Mouse (Mus musculus) MEL (cell line): ENCODE measurements around the gene Fhdc1. TPM values are rescaled to one million over a fixed set of nuclear protein-coding genes. Genes with fewer than 3 reads are reported as not detected.

Experiments
- DNase-seq: peaks from one replicate; pipeline ENCODE4 v3.0.0; 2011; ENCODE audit warnings: low read depth, low spot score
- H3K27ac ChIP-seq: 2 replicates; pipeline ENCODE4 v1.5.1; 2012; ENCODE audit warnings: low read depth, mild to moderate bottlenecking, control low read depth, low read length, moderate library complexity; ENCODE audit not compliant: control insufficient read depth
- H3K27me3 ChIP-seq, 2 experiments: fragments of 150-350 bp in 1 of 2; sonication (generic) in 1 of 2; 2 replicates each; pipeline ENCODE4 v1.6.1; 2012; ENCODE audit warnings: low read length in 2 of 2, mild to moderate bottlenecking in 2 of 2, improper control_type of control experiment in 1 of 2, moderate library complexity in 1 of 2; ENCODE audit not compliant: insufficient read depth in 2 of 2, control insufficient read depth in 1 of 2
- H3K36me3 ChIP-seq, 2 experiments: 2 replicates each; pipeline ENCODE4 v1.6.1; 2012 to 2014; ENCODE audit warnings: low read length in 2 of 2, improper control_type of control experiment in 1 of 2, inconsistent platforms in 1 of 2, mild to moderate bottlenecking in 1 of 2; ENCODE audit not compliant: insufficient read depth in 2 of 2, control insufficient read depth in 1 of 2
- H3K4me1 ChIP-seq, 2 experiments: fragments of 150-350 bp in 1 of 2; sonication (generic) in 1 of 2; 2 replicates each; pipeline ENCODE4 v1.6.1; 2012; ENCODE audit warnings: low read length in 2 of 2, improper control_type of control experiment in 1 of 2, mild to moderate bottlenecking in 1 of 2; ENCODE audit not compliant: insufficient read depth in 2 of 2, control insufficient read depth in 1 of 2
- H3K4me3 ChIP-seq, 2 experiments: fragments of 150-350 bp in 1 of 2; sonication (generic) in 1 of 2; 2 replicates each; pipeline ENCODE4 v1.5.1; 2012; ENCODE audit warnings: low read depth in 2 of 2, low read length in 2 of 2, mild to moderate bottlenecking in 2 of 2, moderate library complexity in 2 of 2, control low read depth in 1 of 2, improper control_type of control experiment in 1 of 2; ENCODE audit not compliant: control insufficient read depth in 1 of 2, insufficient read depth in 1 of 2
- H3K79me2 ChIP-seq: 2 replicates; pipeline ENCODE4 v1.6.1; 2012; ENCODE audit warnings: mild to moderate bottlenecking, low read length, moderate library complexity; ENCODE audit not compliant: control insufficient read depth, poor library complexity, insufficient read depth
- H3K9ac ChIP-seq: 2 replicates; pipeline ENCODE4 v1.6.1; 2012; ENCODE audit warnings: low read depth, mild to moderate bottlenecking, control low read depth, low read length, moderate library complexity; ENCODE audit not compliant: control insufficient read depth, poor library complexity, severe bottlenecking
- H3K9me3 ChIP-seq: fragments of 150-350 bp; sonication (generic); replicated peaks from 2 replicates; pipeline ENCODE4 v1.6.1; 2012; ENCODE audit warnings: mild to moderate bottlenecking, low read length, improper control_type of control experiment, moderate library complexity; ENCODE audit not compliant: insufficient read depth
- CHD1 ChIP-seq: IDR thresholded peaks from 2 replicates; pipeline ENCODE4 v1.6.1; 2012; ENCODE audit warnings: low read depth, mild to moderate bottlenecking, inconsistent platforms, low read length, improper control_type of control experiment
- CHD2 ChIP-seq: IDR thresholded peaks from 2 replicates; pipeline ENCODE4 v1.6.1; 2011; ENCODE audit warnings: low read length, improper control_type of control experiment
- ELF1 ChIP-seq: IDR thresholded peaks from 2 replicates; pipeline ENCODE4 v1.6.1; 2014; ENCODE audit warnings: low read depth, mild to moderate bottlenecking, inconsistent platforms, low read length, improper control_type of control experiment, moderate library complexity
- EP300 ChIP-seq, 2 experiments: IDR thresholded peaks; 2 replicates each; pipeline ENCODE4 v1.6.1; 2011; ENCODE audit warnings: improper control_type of control experiment in 2 of 2, low read length in 2 of 2, low read depth in 1 of 2, mild to moderate bottlenecking in 1 of 2
- JUND ChIP-seq: IDR thresholded peaks from 2 replicates; pipeline ENCODE4 v1.6.1; 2011; ENCODE audit warnings: low read depth, mild to moderate bottlenecking, improper control_type of control experiment, low read length
- KAT2A ChIP-seq: conservative IDR thresholded peaks from 2 replicates; pipeline ENCODE4 v1.6.1; 2012; ENCODE audit warnings: low read depth, low read length, improper control_type of control experiment, inconsistent platforms
- MAFK ChIP-seq: IDR thresholded peaks from 2 replicates; pipeline ENCODE4 v1.6.1; 2011; ENCODE audit warnings: low read depth, mild to moderate bottlenecking, low read length, improper control_type of control experiment, borderline replicate concordance
- MXI1 ChIP-seq: IDR thresholded peaks from 2 replicates; pipeline ENCODE4 v1.6.1; 2011; ENCODE audit warnings: mild to moderate bottlenecking, low read depth, low read length, improper control_type of control experiment
- MYC ChIP-seq: IDR thresholded peaks from 2 replicates; pipeline ENCODE4 v1.6.1; 2011; ENCODE audit warnings: low read depth, mild to moderate bottlenecking, low read length, improper control_type of control experiment, moderate library complexity
- NELFE ChIP-seq: IDR thresholded peaks from 2 replicates; pipeline ENCODE4 v1.6.1; 2011; ENCODE audit warnings: low read depth, low read length, improper control_type of control experiment
- POLR2A ChIP-seq, 2 experiments: IDR thresholded peaks; 2 replicates each; pipeline ENCODE4 v1.6.1; 2011 to 2012; ENCODE audit warnings: low read length in 2 of 2, mild to moderate bottlenecking in 2 of 2, control low read depth in 1 of 2, improper control_type of control experiment in 1 of 2, low read depth in 1 of 2, moderate library complexity in 1 of 2; ENCODE audit not compliant: control insufficient read depth in 1 of 2, insufficient read depth in 1 of 2, poor library complexity in 1 of 2
- POLR2AphosphoS2 ChIP-seq: IDR thresholded peaks from 2 replicates; pipeline ENCODE4 v1.6.1; 2011; ENCODE audit warnings: low read length, improper control_type of control experiment
- POLR2AphosphoS5 ChIP-seq: IDR thresholded peaks from 2 replicates; pipeline ENCODE4 v1.6.1; 2012; ENCODE audit warnings: low read depth, borderline replicate concordance, mild to moderate bottlenecking, inconsistent platforms, low read length, moderate library complexity, mixed read lengths
- RCOR1 ChIP-seq: IDR thresholded peaks from 2 replicates; pipeline ENCODE4 v1.6.1; 2012; ENCODE audit warnings: low read depth, mild to moderate bottlenecking, inconsistent platforms, low read length, improper control_type of control experiment
- TBP ChIP-seq: IDR thresholded peaks from 2 replicates; pipeline ENCODE4 v1.8.0; 2011; ENCODE audit warnings: low read depth, low read length, improper control_type of control experiment
- TCF12 ChIP-seq: IDR thresholded peaks from 2 replicates; pipeline ENCODE4 v1.6.1; 2014; ENCODE audit warnings: low read depth, mild to moderate bottlenecking, inconsistent platforms, low read length, improper control_type of control experiment, moderate library complexity
- USF1 ChIP-seq: IDR thresholded peaks from 2 replicates; pipeline ENCODE4 v1.6.1; 2014; ENCODE audit warnings: low read depth, mild to moderate bottlenecking, inconsistent platforms, low read length, improper control_type of control experiment, moderate library complexity
- ZKSCAN1 ChIP-seq: IDR thresholded peaks from 2 replicates; pipeline ENCODE4 v1.6.1; 2012; ENCODE audit warnings: low read depth, mild to moderate bottlenecking, inconsistent platforms, low read length, improper control_type of control experiment, moderate library complexity
- polyA plus RNA-seq, 2 experiments: library from polyadenylated mRNA; stranded (reverse) in 1 of 2; unstranded in 1 of 2; fragments of >175 nt in 1 of 2; fragments of >200 nt in 1 of 2; gene quantifications; 2 replicates each; pipeline versions ENCODE4 v1.2.1 to v1.2.4; 2012; ENCODE audit warnings: low replicate concordance in 2 of 2, low read depth in 1 of 2; ENCODE audit not compliant: insufficient read length in 2 of 2, insufficient read depth in 1 of 2, missing spikeins in 1 of 2
- total RNA-seq: library from RNA; depleted of rRNA; stranded (reverse); fragments of 300-350 nt; gene quantifications from 2 replicates; pipeline ENCODE4 v1.2.3, GENCODE M21; 2012

Gene Fhdc1
- total and polyA plus RNA-seq, 3 experiments, result 0.54 to 2.0 TPM; not detected in 1

DNA sequence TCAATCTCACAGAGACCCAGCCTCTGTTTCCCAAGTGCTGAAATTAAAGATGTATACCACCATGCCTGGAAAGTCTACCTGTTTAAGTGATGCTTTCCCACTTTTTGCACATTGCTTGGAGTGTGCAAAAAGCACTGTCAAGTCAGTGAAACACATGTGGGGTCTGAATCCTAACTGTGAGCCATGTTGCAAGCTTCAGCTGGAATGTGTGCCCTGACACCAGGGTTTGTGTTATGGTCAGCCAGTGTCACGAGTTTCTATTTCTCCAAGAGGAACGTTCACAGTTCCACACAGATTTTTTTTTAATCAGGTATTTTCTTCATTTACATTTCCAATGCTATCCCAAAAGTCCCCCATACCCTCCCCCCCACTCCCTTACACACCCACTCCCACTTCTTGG, 84.0 kb downstream of the Fhdc1 start:
- H3K27me3 ChIP-seq, result no peaks in the 10 kb centered on the region; a peak in 1 of 4 replicates
- H3K9me3 ChIP-seq, result no peaks in the 10 kb centered on the region
- H3K36me3 ChIP-seq, result no peaks in the 10 kb centered on the region
- no peak overlapping the region for H3K27ac ChIP-seq
- no peak for DNase-seq
- H3K79me2 ChIP-seq, result no peaks in the 10 kb centered on the region
- no peak overlapping the region for H3K9ac ChIP-seq
- H3K4me1 ChIP-seq, result no peaks in the 10 kb centered on the region
- H3K4me3 ChIP-seq, result no peak overlapping the region
- TF ChIP-seq TBP, result no peak
- no peak for TF ChIP-seq POLR2AphosphoS5
- no peak for TF ChIP-seq CHD2
- TF ChIP-seq, all 39 proteins: peak for 0

DNA sequence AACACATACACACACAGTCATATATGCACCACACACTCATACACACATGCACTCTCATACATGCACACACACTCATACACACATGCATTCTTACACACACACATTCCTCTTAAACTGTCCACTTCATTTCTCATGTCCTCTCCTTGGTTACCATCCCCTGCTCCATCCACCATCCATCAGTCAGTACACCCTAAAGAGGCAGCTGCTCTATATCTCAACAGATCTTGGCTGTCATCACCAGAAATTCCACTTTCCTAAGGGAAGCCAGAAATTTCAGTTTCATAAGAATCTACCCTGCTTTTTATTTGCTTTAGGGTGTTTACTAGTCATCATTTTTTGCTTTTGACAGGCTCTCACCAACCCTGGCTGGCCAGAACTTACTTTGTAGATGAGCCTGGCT, 84.4 kb downstream of the Fhdc1 start:
- H3K4me1 ChIP-seq, result no peaks in the 10 kb centered on the region
- H3K9ac ChIP-seq, result no peak overlapping the region
- TF ChIP-seq POLR2A (IDR thresholded peaks at IDR 0.05; ENCODE audit: control insufficient read depth in 1 of 2, insufficient read depth in 1 of 2, low read depth in 1 of 2, low read length in 2 of 2, poor library complexity in 1 of 2) (no peak), EP300 (IDR thresholded peaks at IDR 0.05; ENCODE audit: low read depth in 1 of 2, low read length in 2 of 2) (no peak), MAFK (no peak), ZKSCAN1 (no peak), ELF1 (no peak), KAT2A (no peak), POLR2AphosphoS5 (no peak), POLR2AphosphoS2 (no peak), MYC (no peak), NELFE (no peak), RCOR1 (no peak), CHD1 (no peak), CHD2 (no peak), TCF12 (no peak), JUND (no peak), MXI1 (no peak), USF1 (no peak)
- no peaks in the 10 kb centered on the region; a peak in 1 of 4 replicates for H3K27me3 ChIP-seq
- H3K9me3 ChIP-seq, result no peaks in the 10 kb centered on the region
- H3K79me2 ChIP-seq, result no peaks in the 10 kb centered on the region
- DNase-seq, result no peak
- H3K27ac ChIP-seq, result no peak overlapping the region
- H3K36me3 ChIP-seq, result no peaks in the 10 kb centered on the region
- no peak overlapping the region for H3K4me3 ChIP-seq
